Mouse (Mus musculus): ENCODE measurements at regions not wholly inside any gene's neighbourhood (a gene's known extent, or its start where the extent isn't known, plus 50 kb on each side); places are given as distances from the start of the nearest gene placed in this dataset.

GRCm38 (mm10) chr8:126772194-126772593 lies 173.4 kb downstream of the Tomm20 start:
- TF ChIP-seq CTCF (IDR thresholded peaks at IDR 0.05 in 2 of 3, conservative IDR thresholded peaks at IDR 0.05 in 1 of 3; ENCODE audit: control insufficient read depth in 1 of 3, insufficient read depth in 1 of 3, low read depth in 2 of 3, low read length in 3 of 3, poor library complexity in 1 of 3, severe bottlenecking in 1 of 3) = no peak
- no peak for TF ChIP-seq EP300 (IDR thresholded peaks at IDR 0.05; ENCODE audit: low read depth in 1 of 2, low read length in 2 of 2)
- TF ChIP-seq POLR2AphosphoS5 (IDR thresholded peaks at IDR 0.05; ENCODE audit: borderline replicate concordance, low read depth, low read length) = no peak
